Mouse (Mus musculus): ENCODE results near the gene Zfp219.

The Zfp219 gene

GRCm38 (mm10) chr14:52019051-52019589 is 1.4 kb downstream of the Zfp219 start:
- intact Hi-C loops (cut with DNase I): no loop called here

DNA sequence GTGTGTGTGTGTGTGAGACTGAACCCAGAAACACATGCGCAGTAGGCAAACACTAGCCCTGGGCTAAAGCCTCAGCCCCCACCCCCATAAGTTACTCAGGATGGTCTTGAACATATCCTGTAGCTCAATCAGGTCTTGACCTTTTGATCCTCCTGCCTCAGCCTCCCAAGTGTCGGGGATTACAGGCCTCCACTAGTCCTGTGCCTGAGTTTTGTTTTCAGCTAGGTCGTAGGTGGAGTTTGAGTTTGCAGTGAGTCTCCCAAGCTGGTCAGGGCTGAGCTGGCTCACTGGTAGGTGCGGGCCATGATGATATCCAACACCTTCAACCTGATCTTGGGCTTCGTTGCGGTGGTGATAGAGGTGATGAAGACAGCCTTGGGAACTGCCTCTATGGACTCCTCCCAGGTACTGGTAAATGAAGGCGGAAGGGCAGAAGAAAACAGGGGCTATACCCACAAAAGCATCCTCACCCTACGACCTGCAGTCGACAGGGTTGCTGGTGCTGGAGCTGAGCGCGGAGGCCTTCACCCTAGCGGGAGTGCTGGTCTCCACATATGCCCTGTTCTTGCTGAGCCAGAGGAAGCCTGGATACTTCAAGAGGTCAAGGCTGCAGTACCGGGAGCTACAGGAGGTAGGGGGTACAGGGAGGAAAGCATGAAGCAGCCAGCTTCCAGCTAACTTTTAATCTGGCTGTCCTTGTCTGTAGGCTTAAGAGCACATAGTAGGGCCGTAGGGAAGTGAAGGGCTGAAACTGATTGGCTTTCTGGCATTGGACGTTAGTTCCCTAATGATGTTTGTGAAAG is 2.1 kb downstream of the Zfp219 start:
- intact Hi-C loops (cut with DNase I): no loop called here

- intact Hi-C loops (cut with DNase I): no loop called here
Observed at GRCm38 (mm10) chr14:52017662-52018061, 2.9 kb downstream of the Zfp219 start.

DNA sequence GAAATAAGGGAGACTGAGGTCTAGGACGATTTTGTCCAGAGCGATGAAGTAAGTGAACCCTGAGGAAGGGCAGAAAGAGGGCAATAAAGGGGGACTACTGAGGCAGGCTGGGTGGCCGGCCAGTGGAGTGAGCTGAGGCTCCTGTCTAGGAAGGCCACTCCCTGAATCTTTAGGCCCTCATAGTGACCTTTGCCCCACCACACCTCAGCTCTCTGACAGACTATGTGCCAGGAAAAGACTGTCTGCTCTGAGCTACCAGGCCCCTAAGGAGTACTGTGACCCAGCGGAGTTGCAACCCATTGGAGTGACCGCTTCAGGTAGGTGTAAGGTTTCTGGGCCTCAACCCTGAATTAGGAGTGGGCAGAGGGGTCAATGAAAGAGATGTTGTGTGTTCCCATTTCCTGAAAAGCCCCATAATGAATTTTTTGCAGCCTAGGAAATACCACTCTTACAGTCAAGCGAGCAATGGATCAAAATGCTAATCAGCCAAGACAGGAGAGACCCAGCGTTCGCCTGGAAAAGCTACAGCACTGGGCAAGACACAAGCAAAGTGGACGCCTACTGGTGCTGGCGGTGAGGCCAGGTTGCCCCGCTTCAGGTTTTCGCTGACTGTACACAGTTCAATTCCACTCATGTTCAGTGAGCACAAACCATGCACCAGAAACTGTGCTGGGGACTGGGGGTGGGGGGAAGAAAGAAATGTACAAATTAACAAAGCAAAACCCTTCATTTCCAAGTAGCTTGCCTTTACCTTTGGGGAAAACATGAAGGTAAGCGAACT is 3.7 kb downstream of the Zfp219 start:
- intact Hi-C loops (cut with DNase I): no loop called here

DNA sequence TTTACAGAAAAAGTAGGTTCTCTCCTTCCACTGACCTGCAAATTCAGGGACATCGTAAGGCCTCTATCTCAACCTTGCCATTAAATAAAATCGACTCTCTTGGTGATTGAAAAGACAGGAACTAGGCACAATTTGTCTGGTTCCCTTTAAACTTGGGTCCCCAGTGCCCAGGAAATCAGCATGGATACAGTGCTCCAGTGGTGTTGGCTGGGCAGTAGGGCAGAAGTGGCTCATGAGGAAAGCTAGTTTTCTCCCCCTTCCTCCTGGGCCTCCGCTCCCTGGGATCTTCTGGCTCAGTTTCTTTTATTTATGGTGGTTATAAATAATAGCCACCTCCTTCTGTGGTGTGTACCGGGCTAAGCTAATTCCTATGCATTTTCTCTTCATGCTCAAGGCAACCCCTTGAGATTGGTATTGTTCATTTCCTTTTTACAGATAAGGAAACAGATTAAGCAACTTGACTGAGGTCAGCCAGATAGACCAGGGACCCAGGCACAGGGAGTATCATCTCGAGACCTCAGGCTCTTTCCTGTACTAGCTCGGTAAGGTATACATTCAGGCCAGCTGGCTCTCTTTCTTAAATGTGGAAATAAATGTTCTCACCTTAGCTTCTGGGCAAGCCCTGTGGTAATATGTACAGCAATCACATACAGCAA is 5.0 kb downstream of the Zfp219 start, which contains the start of gene Tmem253:
Gene Tmem253, plus strand, starts transcription at position 214 of the 656 bp plus-strand sequence.
- intact Hi-C loops (cut with DNase I): no loop called here

GRCm38 (mm10) chr14:52014761-52015311 is 5.7 kb downstream of the Zfp219 start:
- intact Hi-C loops (cut with DNase I): no loop called here

- intact Hi-C loops (cut with DNase I): no loop called here
Observed at GRCm38 (mm10) chr14:52014271-52014760, 6.2 kb downstream of the Zfp219 start.

DNA sequence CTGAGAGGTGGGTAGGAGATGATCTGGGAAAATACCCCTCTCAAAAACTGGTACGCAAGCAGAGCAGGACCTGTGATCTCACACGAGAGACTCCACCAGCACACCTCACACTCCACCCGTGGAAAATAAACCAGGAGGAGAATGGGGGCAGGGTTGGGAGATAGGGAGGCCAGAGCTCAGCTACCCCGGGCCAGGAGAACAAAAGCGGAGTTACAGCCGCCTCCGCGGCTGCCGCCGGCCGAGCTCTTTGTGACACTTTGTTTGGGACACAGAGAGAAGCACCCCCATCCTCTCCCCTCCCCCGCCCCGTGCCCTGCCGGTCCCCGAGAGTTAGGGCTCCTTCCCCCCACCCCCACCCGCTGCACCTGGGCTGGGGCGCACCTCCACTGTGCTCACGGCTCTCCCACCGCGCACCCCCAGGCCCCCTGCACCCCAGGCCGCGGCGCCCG is 6.7 kb downstream of the Zfp219 start:
- intact Hi-C loops (cut with DNase I): no loop called here

DNA sequence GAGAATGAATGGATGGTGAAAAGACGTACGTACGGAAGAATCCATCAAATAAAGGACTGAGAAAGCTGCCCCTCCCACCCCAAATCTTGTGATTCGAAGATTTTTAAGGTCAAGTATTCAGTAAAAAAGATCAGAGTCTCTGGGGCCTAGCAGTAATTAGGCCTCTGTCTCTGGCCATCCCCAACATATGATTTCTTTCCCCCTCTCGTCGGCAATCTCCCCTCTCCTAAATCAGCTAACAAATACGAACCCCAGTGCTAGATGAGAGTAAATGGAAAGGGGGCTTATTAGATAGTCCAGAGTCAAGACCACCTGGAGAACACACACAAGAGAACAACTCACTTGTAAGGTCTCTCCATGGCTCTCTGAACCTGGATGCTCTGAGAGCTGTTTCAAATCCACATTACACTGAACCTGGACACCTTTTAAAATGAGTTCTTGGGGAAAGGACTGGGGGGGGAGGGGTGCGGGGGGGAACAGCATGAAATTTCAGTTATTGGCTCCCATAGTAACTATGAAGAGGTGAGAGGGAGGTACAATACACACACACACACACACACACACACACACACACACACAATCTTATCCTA is 7.4 kb downstream of the Zfp219 start:
- intact Hi-C loops (cut with DNase I): no loop called here

DNA sequence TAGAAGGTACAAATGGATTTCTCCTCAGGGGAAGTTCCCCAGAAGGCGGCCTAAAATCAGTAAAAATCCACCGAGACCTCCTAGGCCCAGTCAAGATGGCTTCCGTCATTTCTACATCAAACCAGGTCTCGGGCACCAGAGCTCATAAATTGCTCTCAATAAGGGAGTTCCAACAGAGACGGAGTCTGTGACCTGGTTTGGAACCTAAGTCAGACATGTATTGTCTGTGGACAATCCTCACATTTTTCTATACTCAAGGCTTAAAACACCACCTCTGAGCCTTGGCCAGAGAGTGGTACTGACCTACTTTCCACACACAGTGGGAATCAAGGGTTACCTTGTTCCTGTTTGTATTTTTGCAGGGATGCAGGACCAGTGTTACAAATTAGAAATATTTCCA is 8.0 kb downstream of the Zfp219 start:
- intact Hi-C loops (cut with DNase I): no loop called here

- intact Hi-C loops (cut with DNase I): no loop called here
Observed at GRCm38 (mm10) chr14:52012085-52012484, 8.4 kb downstream of the Zfp219 start.

DNA sequence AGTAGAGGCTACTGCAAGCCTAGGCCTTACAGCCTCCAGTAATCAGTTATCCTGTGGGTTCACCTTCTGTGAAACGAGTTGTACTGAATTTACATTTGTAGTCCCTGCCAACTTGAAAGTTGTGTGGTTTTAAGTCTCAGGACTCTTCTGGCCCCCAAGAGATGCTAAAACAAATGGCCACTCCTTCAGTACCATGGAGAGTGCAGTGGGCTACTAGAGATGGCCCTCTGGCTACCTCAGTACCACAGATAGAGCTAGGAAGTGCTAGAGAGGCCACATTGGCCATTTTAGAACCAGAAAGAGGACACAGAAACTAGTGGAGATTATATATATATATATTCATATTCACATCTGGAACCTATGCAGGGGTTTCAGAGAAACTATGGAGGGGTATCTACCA is 8.8 kb downstream of the Zfp219 start:
- intact Hi-C loops (cut with DNase I): no loop called here

DNA sequence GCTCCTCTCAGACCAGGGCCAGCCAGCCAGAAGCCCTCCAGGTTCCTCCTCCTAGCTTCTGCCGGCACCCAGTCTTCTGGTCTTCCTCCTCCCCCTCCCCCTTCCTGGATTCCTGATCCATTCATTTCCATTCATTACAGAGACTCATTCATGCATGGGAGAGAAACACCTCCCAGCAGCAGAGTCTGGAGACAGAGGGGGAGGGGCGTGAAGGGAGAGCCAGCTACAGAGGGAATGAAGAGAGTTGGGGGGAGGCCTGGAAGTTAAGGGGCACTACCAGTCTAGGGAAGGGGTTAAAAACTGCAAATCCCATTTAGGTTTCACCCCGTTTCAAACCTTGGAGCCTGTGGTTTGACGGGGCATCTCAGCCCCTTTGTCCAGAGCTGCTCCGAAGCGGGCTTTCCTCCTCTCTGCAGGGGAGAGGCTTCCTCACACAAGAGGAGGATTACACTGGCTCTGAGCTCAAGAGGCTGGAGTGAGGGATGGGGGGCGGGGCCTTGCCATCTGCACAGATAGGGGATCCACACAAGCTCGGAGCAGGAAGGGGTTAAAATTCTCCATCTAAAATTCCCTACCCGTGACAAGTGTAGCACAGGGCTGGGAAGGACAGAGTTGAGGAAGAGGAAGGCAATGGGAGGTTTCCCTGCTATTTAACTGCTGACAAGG is 10.0 kb downstream of the Zfp219 start:
- intact Hi-C loops (cut with DNase I): no loop called here

GRCm38 (mm10) chr14:52009841-52010240 is 10.7 kb downstream of the Zfp219 start:
- intact Hi-C loops (cut with DNase I): loop anchor here (5.0 kb wide), 1 partner anchor 103 kb away; no protein-coding TSS in a partner anchor

GRCm38 (mm10) chr14:52009361-52009760 is 11.2 kb downstream of the Zfp219 start:
- intact Hi-C loops (cut with DNase I): loop anchor here (5.0 kb wide), 1 partner anchor 102 kb away; no protein-coding TSS in a partner anchor

DNA sequence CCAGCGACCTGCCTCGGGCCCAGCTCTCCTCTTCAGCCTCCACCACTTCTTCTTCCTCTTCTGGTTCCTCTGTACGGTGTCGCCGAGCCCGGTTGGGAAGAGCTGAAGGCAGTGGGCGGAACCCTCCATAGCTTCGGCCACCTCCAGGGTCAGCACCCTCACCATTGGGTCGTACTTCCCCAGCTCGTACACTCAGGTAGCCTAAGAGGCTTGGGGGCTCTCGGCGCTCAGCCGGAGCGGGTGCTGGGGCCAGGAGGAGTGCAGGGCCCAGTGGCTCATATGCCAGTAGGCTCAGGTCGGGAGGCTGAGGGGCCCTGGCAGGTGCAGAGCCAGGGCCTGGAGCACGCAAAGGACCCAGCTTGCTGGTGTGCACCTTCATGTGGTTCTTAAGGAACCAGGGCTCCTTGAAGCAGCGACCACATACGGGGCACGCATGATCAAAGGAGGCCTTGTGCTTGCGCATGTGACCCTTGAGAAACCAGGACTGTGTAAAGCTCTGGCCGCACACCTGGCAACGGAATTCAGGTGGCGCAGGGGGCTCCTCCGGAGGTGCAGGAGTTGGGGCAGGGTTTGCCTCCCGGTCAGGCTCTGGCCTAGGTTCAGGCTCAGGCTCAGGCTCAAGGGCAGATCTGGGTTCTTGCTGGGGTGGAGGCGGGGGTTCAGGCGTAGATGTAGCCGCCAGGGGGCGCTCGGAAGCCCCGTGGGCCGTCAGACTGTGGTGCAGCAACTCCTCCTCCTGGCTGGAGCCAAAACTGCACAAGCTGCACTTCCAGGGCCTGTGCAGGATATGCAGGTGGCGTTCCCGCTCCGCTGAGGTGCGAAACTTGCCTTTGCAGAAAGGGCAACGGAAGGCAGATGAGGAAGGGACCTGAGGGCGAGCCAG is 12.0 kb downstream of the Zfp219 start:
- intact Hi-C loops (cut with DNase I): loop anchor here (5.0 kb wide), 1 partner anchor 101 kb away; no protein-coding TSS in a partner anchor

DNA sequence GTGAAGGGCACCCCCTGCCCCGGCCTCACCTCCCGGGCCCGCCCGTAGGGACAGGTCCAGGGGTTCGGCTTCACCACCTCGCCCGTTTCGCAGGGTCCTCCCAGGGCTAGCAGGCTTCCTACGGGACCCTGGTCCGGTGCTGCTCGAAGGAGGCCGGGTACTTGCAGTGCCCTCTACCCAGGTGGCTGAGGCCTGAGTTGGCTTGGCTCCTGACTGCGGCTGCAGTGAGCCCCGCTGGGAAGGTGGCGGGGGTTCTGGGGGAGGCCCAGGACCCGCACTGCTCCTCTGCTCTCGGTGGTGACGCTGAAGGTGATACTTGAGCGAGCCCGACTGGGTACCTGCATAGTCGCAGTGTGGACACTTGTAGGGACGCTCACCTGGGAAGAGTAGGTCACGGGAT is 13.8 kb downstream of the Zfp219 start:
- intact Hi-C loops (cut with DNase I): loop anchor here (5.0 kb wide), 1 partner anchor 99 kb away; no protein-coding TSS in a partner anchor

GRCm38 (mm10) chr14:52006241-52006640 is 14.3 kb downstream of the Zfp219 start:
- intact Hi-C loops (cut with DNase I): loop anchor here (5.0 kb wide), 1 partner anchor 99 kb away; no protein-coding TSS in a partner anchor

GRCm38 (mm10) chr14:52005616-52006015 is 14.9 kb downstream of the Zfp219 start:
- intact Hi-C loops (cut with DNase I): loop anchor here (5.0 kb wide), 1 partner anchor 98 kb away; no protein-coding TSS in a partner anchor
